Mouse (Mus musculus): ENCODE measurements around the gene Ret.

GRCm38 (mm10) chr6:118127827-118128487 lies 69.6 kb downstream of the Ret start:
- TF ChIP-seq CTCF (IDR thresholded peaks at IDR 0.05; ENCODE audit: borderline replicate concordance, control insufficient read depth, extremely low read depth, insufficient read depth, low read length, poor library complexity) (no peak), POLR2A (IDR thresholded peaks at IDR 0.05; ENCODE audit: control insufficient read depth, extremely low read depth, insufficient read depth, low read length, poor library complexity) (no peak)
